Mouse (Mus musculus): ENCODE data around the gene Nxf1. TPM values are rescaled to one million over a fixed set of nuclear protein-coding genes. Genes with fewer than 3 reads are reported as not detected.

Nxf1 gene
- total and polyA plus RNA-seq, 3 experiments, result 66.5 to 136 (median 101) TPM

DNA sequence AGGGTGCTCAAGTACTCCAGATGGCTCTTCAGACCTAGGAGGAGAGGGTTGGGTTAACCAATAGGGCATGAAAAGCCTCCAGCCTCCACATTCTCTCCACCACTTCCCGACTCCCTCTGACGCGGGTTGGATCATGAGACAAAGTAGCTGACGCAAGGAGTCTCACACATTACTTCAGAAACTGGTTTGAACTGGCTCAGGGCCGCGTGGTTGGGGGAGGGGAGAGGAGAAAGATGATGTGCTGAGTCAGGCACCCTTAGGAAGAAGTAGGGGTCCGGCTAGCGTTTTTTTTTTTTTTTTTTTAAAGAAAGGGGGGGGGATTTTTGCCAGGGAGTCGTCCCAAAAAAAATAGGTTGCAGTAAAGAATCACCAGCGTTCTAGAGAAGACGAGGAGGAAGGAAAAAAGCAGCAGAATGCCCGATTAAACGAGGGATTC lies 44.0 kb upstream of the Nxf1 start:
- peaks cover 33% of the 10 kb centered on the region for H3K79me2 ChIP-seq (replicated peaks; ENCODE audit: control insufficient read depth, extremely low read depth, insufficient read depth, poor library complexity, severe bottlenecking)
- H3K4me2 ChIP-seq (ENCODE audit: insufficient read depth, low read depth, poor library complexity, severe bottlenecking), result peak overlapping the region; percentile 86; the same call in 1 of the 2 replicates
- dilution Hi-C loops (cut with MboI; ENCODE audit: extremely low pct_ligation_motif_present, extremely low pct_unique_long_range_greater_than_20kb, low sequenced_read_pairs) (no loop called here), in situ Hi-C loops (cut with MboI; ENCODE audit: low pct_ligation_motif_present, low pct_unique_long_range_greater_than_20kb, low sequenced_read_pairs) (no loop called here)
- peak overlapping the region; percentile 96 for H3K27ac ChIP-seq (ENCODE audit: insufficient read depth, low read depth)
- TF ChIP-seq E2F4 (IDR thresholded peaks at IDR 0.05; ENCODE audit: insufficient replicate concordance, low read depth, low read length) (no peak), NRF1 (IDR thresholded peaks at IDR 0.05; ENCODE audit: low read depth, low read length) (no peak), TCF12 (IDR thresholded peaks at IDR 0.05; ENCODE audit: low read depth, low read length) (0 out of 2 replicates have a peak, but pooled peaks have one; percentile 3), SIN3A (IDR thresholded peaks at IDR 0.05; ENCODE audit: low read length) (peak; percentile 67; the same call in 1 of the 2 replicates), ZKSCAN1 (IDR thresholded peaks at IDR 0.05; ENCODE audit: borderline replicate concordance, low read depth, low read length) (no peak), BHLHE40 (IDR thresholded peaks at IDR 0.05; ENCODE audit: low read depth, low read length) (peak; percentile 40; the same call in 1 of the 2 replicates), ZC3H11A (IDR thresholded peaks at IDR 0.05; ENCODE audit: low read depth, low read length) (no peak), POLR2AphosphoS2 (IDR thresholded peaks at IDR 0.05; ENCODE audit: low read depth, low read length) (no peak), ZMIZ1 (IDR thresholded peaks at IDR 0.05; ENCODE audit: low read depth, low read length) (no peak; the same call in 1 of the 2 replicates), SMC3 (IDR thresholded peaks at IDR 0.05; ENCODE audit: low read depth, low read length) (no peak), CHD2 (IDR thresholded peaks at IDR 0.05; ENCODE audit: low read length) (peak; percentile 76), MAZ (IDR thresholded peaks at IDR 0.05; ENCODE audit: low read depth, low read length) (no peak), HCFC1 (IDR thresholded peaks at IDR 0.05; ENCODE audit: low read depth, low read length) (peak; percentile 12; the same call in 1 of the 2 replicates), USF2 (conservative IDR thresholded peaks at IDR 0.05; ENCODE audit: low read depth, low read length) (no peak), KAT2A (IDR thresholded peaks at IDR 0.05; ENCODE audit: insufficient replicate concordance, low read length) (peak; percentile 10; the same call in 1 of the 2 replicates), MEF2A (IDR thresholded peaks at IDR 0.05; ENCODE audit: borderline replicate concordance, low read depth, low read length) (no peak), ELF1 (IDR thresholded peaks at IDR 0.05; ENCODE audit: low read depth, low read length) (peak; percentile 39; the same call in 1 of the 2 replicates), MAFK (IDR thresholded peaks at IDR 0.05; ENCODE audit: insufficient replicate concordance, low read length) (peak; percentile 94), EP300 (IDR thresholded peaks at IDR 0.05; ENCODE audit: low read length) (no peak), CHD1 (IDR thresholded peaks at IDR 0.05; ENCODE audit: low read depth, low read length) (0 out of 2 replicates have a peak, but pooled peaks have one; percentile 16), MYC (IDR thresholded peaks at IDR 0.05; ENCODE audit: low read depth, low read length) (peak; percentile 97), TBP (conservative IDR thresholded peaks at IDR 0.05; ENCODE audit: low read depth, low read length) (peak; percentile 23; the same call in 1 of the 2 replicates), ZNF384 (IDR thresholded peaks at IDR 0.05; ENCODE audit: low read depth, low read length) (peak; percentile 89), JUN (IDR thresholded peaks at IDR 0.05; ENCODE audit: insufficient read depth, low read depth, low read length) (no peak), GABPA (IDR thresholded peaks at IDR 0.05; ENCODE audit: insufficient replicate concordance, low read depth, low read length) (no peak), MAX (IDR thresholded peaks at IDR 0.05; ENCODE audit: low read length) (peak; percentile 93), MXI1 (IDR thresholded peaks at IDR 0.05; ENCODE audit: low read depth, low read length) (peak; percentile 24), JUND (conservative IDR thresholded peaks at IDR 0.05; ENCODE audit: low read depth, low read length) (no peak), CTCF (conservative IDR thresholded peaks at IDR 0.05 in 1 of 2, IDR thresholded peaks at IDR 0.05 in 1 of 2; ENCODE audit: low read depth in 2 of 2, low read length in 2 of 2) (no peak), USF1 (IDR thresholded peaks at IDR 0.05; ENCODE audit: low read depth, low read length) (no peak), RCOR1 (conservative IDR thresholded peaks at IDR 0.05; ENCODE audit: low read depth, low read length) (no peak), POLR2A (IDR thresholded peaks at IDR 0.05; ENCODE audit: low read depth, low read length) (peak; percentile 44), RAD21 (IDR thresholded peaks at IDR 0.05; ENCODE audit: low read depth, low read length) (no peak), ETS1 (conservative IDR thresholded peaks at IDR 0.05; ENCODE audit: low read depth, low read length) (peak; percentile 73), IRF4 (IDR thresholded peaks at IDR 0.05; ENCODE audit: low read depth, low read length) (no peak; the same call in 1 of the 2 replicates), NELFE (IDR thresholded peaks at IDR 0.05; ENCODE audit: low read depth, low read length) (no peak)
- DNase-seq (ENCODE audit: extremely low read depth), result peak; percentile 96
- H3K36me3 ChIP-seq (replicated peaks in 1 of 2; ENCODE audit: control insufficient read depth in 1 of 2, insufficient read depth in 1 of 2, low read length in 1 of 2), result peaks cover 37 to 49% of the 10 kb centered on the region in 2 experiments
- H3K9ac ChIP-seq (ENCODE audit: insufficient read depth, low read depth), result peak overlapping the region; percentile 96
- peak overlapping the region; percentile 73 to 99 (median 89) for H3K4me3 ChIP-seq (replicated peaks in 1 of 3; ENCODE audit: low read depth in 2 of 3, low read length in 2 of 3, poor library complexity in 1 of 3)
- H3K4me1 ChIP-seq (ENCODE audit: control insufficient read depth in 1 of 2, insufficient read depth in 2 of 2), result peaks cover 0 to 59% of the 10 kb centered on the region in 2 experiments; a peak in 2 of 4 replicates
- H3K27me3 ChIP-seq (replicated peaks), result no peaks in the 10 kb centered on the region
- H3K9me3 ChIP-seq (replicated peaks; ENCODE audit: low read length), result no peaks in the 10 kb centered on the region

Data from CH12.LX (cell line).